Mouse (Mus musculus): ENCODE results near the gene Slc10a6. TPM values are rescaled to one million over a fixed set of nuclear protein-coding genes. Genes with fewer than 3 reads are reported as not detected.

Slc10a6 gene
- polyA plus RNA-seq, 1 experiment from 2014 or later: 0.84 TPM

DNA sequence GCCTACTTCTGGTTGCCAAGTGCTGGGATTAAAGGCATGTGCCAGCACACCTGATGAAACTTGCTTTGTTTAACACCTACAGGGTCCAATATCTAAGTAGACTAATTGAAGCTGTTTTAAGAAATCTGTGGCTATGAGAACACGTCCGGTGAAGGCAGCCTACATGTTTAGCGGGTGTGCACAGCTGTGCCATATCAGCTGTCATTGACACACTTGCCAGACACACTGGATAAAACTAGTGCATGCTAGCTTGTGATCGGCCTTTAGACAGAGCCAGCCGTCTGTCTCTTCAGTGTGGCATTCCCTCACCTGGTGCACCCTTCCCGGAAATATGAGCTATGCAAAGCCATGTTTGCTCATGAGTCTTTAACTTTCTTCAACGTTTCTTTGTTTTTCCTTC is 37.4 kb downstream of the Slc10a6 start:
- Histone ChIP-seq H3K27me3 (replicated peaks; ENCODE audit: control insufficient read depth, insufficient read depth, low read length) (no peaks in the 10 kb centered on the region), H3K4me1 (ENCODE audit: control insufficient read depth, insufficient read depth, low read length) (no peaks in the 10 kb centered on the region), H3K4me2 (ENCODE audit: low read depth, low read length) (no peak overlapping the region), H3K36me3 (ENCODE audit: control insufficient read depth, insufficient read depth, low read length) (no peaks in the 10 kb centered on the region), H3K27ac (ENCODE audit: low read length) (no peak overlapping the region), H3K4me3 (ENCODE audit: low read length) (no peak overlapping the region), H3K9ac (ENCODE audit: low read depth, low read length) (no peak overlapping the region), H3K9me3 (ENCODE audit: control insufficient read depth, low read length) (no peaks in the 10 kb centered on the region)
- no peak for ATAC-seq
- 60% methylated on average over 7 of the region's 7 CpGs for WGBS

- H3K4me1 ChIP-seq (ENCODE audit: control insufficient read depth, insufficient read depth, low read length): no peaks in the 10 kb centered on the region
- H3K27me3 ChIP-seq (replicated peaks; ENCODE audit: control insufficient read depth, insufficient read depth, low read length): no peaks in the 10 kb centered on the region
- no peak overlapping the region for H3K9ac ChIP-seq (ENCODE audit: low read depth, low read length)
- H3K4me3 ChIP-seq (ENCODE audit: low read length): no peak overlapping the region
- no peaks in the 10 kb centered on the region for H3K36me3 ChIP-seq (ENCODE audit: control insufficient read depth, insufficient read depth, low read length)
- no peak overlapping the region for H3K27ac ChIP-seq (ENCODE audit: low read length)
- H3K4me2 ChIP-seq (ENCODE audit: low read depth, low read length): no peak overlapping the region
- ATAC-seq: no peak
- whole genome bisulfite sequencing: 74% methylated on average over 7 of the region's 7 CpGs
- no peaks in the 10 kb centered on the region for H3K9me3 ChIP-seq (ENCODE audit: control insufficient read depth, low read length)
Observed at GRCm38 (mm10) chr5:103587219-103587618, 42.0 kb downstream of the Slc10a6 start.

- peak; percentile 59 for ATAC-seq
- 65% methylated on average over 11 of the region's 11 CpGs for WGBS
- no peaks in the 10 kb centered on the region for H3K36me3 ChIP-seq (ENCODE audit: control insufficient read depth, insufficient read depth, low read length)
- no peak overlapping the region for H3K4me3 ChIP-seq (ENCODE audit: low read length)
- no peaks in the 10 kb centered on the region for H3K27me3 ChIP-seq (replicated peaks; ENCODE audit: control insufficient read depth, insufficient read depth, low read length)
- no peak overlapping the region for H3K27ac ChIP-seq (ENCODE audit: low read length)
- no peaks in the 10 kb centered on the region for H3K4me1 ChIP-seq (ENCODE audit: control insufficient read depth, insufficient read depth, low read length)
- H3K4me2 ChIP-seq (ENCODE audit: low read depth, low read length): no peak overlapping the region
- no peaks in the 10 kb centered on the region for H3K9me3 ChIP-seq (ENCODE audit: control insufficient read depth, low read length)
- no peak overlapping the region for H3K9ac ChIP-seq (ENCODE audit: low read depth, low read length)
Observed at GRCm38 (mm10) chr5:103579680-103580420, 49.4 kb downstream of the Slc10a6 start.

DNA sequence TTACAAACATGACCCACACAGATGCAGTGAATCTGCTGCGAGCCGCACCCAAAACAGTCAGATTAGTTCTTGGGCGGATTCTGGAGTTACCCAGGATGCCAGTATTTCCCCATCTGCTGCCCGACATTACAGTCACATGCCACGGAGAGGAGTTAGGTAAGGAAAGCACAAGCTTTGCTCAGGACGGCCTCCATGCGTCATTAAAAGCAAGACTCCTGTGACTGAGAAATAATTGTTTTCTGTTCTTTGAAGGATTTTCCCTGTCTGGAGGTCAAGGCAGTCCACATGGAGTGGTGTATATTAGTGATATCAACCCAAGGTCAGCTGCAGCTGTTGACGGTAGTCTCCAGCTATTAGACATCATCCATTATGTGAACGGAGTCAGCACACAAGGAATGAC is 59.8 kb downstream of the Slc10a6 start:
- no peak overlapping the region for H3K4me3 ChIP-seq (ENCODE audit: low read length)
- H3K4me1 ChIP-seq (ENCODE audit: control insufficient read depth, insufficient read depth, low read length): no peaks in the 10 kb centered on the region
- H3K4me2 ChIP-seq (ENCODE audit: low read depth, low read length): no peak overlapping the region
- no peaks in the 10 kb centered on the region for H3K27me3 ChIP-seq (replicated peaks; ENCODE audit: control insufficient read depth, insufficient read depth, low read length)
- ATAC-seq: no peak
- H3K36me3 ChIP-seq (ENCODE audit: control insufficient read depth, insufficient read depth, low read length): no peaks in the 10 kb centered on the region
- no peak overlapping the region for H3K9ac ChIP-seq (ENCODE audit: low read depth, low read length)
- H3K27ac ChIP-seq (ENCODE audit: low read length): no peak overlapping the region
- no peaks in the 10 kb centered on the region for H3K9me3 ChIP-seq (ENCODE audit: control insufficient read depth, low read length)
- 87% methylated on average over 9 of the region's 9 CpGs for WGBS

DNA sequence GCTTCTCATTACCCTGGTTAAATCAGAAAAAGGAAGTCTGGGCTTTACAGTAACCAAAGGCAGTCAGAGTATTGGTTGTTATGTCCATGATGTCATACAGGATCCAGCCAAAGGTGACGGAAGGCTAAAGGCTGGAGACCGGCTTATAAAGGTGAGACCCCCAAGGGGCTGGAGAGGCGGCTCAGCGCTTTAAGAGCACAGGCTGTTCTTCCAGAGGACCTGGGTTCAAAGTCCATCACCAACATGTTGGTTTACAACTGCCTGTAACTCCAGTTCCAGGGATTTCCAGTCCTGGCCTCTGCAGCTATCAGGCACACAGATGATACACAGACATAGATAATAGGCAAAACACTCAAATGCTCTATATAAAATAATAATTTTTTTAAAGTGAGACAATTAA is 61.2 kb downstream of the Slc10a6 start:
- Histone ChIP-seq H3K36me3 (ENCODE audit: control insufficient read depth, insufficient read depth, low read length) (no peaks in the 10 kb centered on the region), H3K9me3 (ENCODE audit: control insufficient read depth, low read length) (no peaks in the 10 kb centered on the region), H3K9ac (ENCODE audit: low read depth, low read length) (no peak overlapping the region), H3K27ac (ENCODE audit: low read length) (no peak overlapping the region), H3K4me1 (ENCODE audit: control insufficient read depth, insufficient read depth, low read length) (no peaks in the 10 kb centered on the region), H3K4me3 (ENCODE audit: low read length) (no peak overlapping the region), H3K4me2 (ENCODE audit: low read depth, low read length) (no peak overlapping the region), H3K27me3 (replicated peaks; ENCODE audit: control insufficient read depth, insufficient read depth, low read length) (no peaks in the 10 kb centered on the region)
- peak; percentile 74; the same call in 1 of the 2 replicates for ATAC-seq
- WGBS: 76% methylated on average over 4 of the region's 4 CpGs

DNA sequence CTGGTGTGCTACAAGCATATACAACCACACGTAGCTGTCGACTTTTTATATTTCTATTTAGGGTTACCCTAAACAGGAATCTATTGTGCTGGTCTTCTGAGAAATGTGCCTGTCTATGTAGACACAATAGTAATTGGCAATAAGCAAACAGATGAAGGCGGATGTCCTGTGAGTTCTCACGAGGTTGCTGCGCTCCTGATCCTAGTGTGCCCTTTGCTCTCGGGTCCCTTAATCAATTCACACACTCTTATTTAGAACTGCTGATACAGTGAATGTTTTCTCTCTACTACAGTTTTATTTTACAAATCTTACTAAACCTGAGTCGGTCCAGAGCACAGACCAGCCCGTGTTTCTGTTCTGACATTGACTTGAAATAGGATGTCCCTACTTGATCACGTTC is 68.7 kb downstream of the Slc10a6 start:
- no peaks in the 10 kb centered on the region for H3K4me1 ChIP-seq (ENCODE audit: control insufficient read depth, insufficient read depth, low read length)
- ATAC-seq: no peak
- H3K27me3 ChIP-seq (replicated peaks; ENCODE audit: control insufficient read depth, insufficient read depth, low read length): no peaks in the 10 kb centered on the region
- no peak overlapping the region for H3K4me3 ChIP-seq (ENCODE audit: low read length)
- no peak overlapping the region for H3K9ac ChIP-seq (ENCODE audit: low read depth, low read length)
- no peaks in the 10 kb centered on the region for H3K36me3 ChIP-seq (ENCODE audit: control insufficient read depth, insufficient read depth, low read length)
- H3K27ac ChIP-seq (ENCODE audit: low read length): no peak overlapping the region
- no peaks in the 10 kb centered on the region for H3K9me3 ChIP-seq (ENCODE audit: control insufficient read depth, low read length)
- no peak overlapping the region for H3K4me2 ChIP-seq (ENCODE audit: low read depth, low read length)
- 91% methylated on average over 9 of the region's 9 CpGs for WGBS

Other genes with a start within 250 kb of the Slc10a6 start
- gene Ptpn13, start 204.2 kb downstream of the Slc10a6 start, polyA plus RNA-seq (2015; fragmentation: Nextera tagmentation; extraction: Ambion mirVana): 3.1 and 3.2 TPM in 2 replicates
- gene 1700016H13Rik, start 26.6 kb upstream of the Slc10a6 start, polyA plus RNA-seq (2015; fragmentation: Nextera tagmentation; extraction: Ambion mirVana): not detected in 2 replicates
- gene Aff1, start 63.0 kb upstream of the Slc10a6 start, polyA plus RNA-seq (2015; fragmentation: Nextera tagmentation; extraction: Ambion mirVana): 3.9 and 5.2 TPM in 2 replicates